Mouse (Mus musculus) intestine, embryonic 16.5 days (tissue): ENCODE results near the gene Grb2. TPM values are rescaled to one million over a fixed set of nuclear protein-coding genes. Genes with fewer than 3 reads are reported as not detected.

Experiments
- ATAC-seq: fragments of 200-750 bp; cut with Nextera tagmentation; 2 replicates; pipeline ENCODE4 v1.8.0; 2017; ENCODE audit warnings: moderate TSS enrichment, moderate library complexity
- H3K27ac ChIP-seq: fragments of 300-500 bp; sonication (generic); 2 replicates; pipeline ENCODE4 v1.5.1; 2014; ENCODE audit warnings: mild to moderate bottlenecking, low read length
- H3K27me3 ChIP-seq: fragments of 300-500 bp; sonication (generic); replicated peaks from 2 replicates; pipeline ENCODE4 v1.6.1; 2014; ENCODE audit warnings: low read length, control low read depth, mixed read lengths; ENCODE audit not compliant: control insufficient read depth, insufficient read depth
- H3K36me3 ChIP-seq: fragments of 300-500 bp; sonication (generic); 2 replicates; pipeline ENCODE4 v1.6.1; 2014; ENCODE audit warnings: low read length, control low read depth; ENCODE audit not compliant: control insufficient read depth, insufficient read depth
- H3K4me1 ChIP-seq: fragments of 300-500 bp; sonication (generic); 2 replicates; pipeline ENCODE4 v1.6.1; 2014; ENCODE audit warnings: low read length, control low read depth, mixed read lengths; ENCODE audit not compliant: control insufficient read depth, insufficient read depth
- H3K4me2 ChIP-seq: fragments of 300-500 bp; sonication (generic); 2 replicates; pipeline ENCODE4 v1.6.1; 2014; ENCODE audit warnings: low read depth, low read length, control low read depth
- H3K4me3 ChIP-seq: fragments of 300-500 bp; sonication (generic); 2 replicates; pipeline ENCODE4 v1.5.1; 2014; ENCODE audit warnings: mild to moderate bottlenecking, low read length
- H3K9ac ChIP-seq: fragments of 300-500 bp; sonication (generic); 2 replicates; pipeline ENCODE4 v1.6.1; 2014; ENCODE audit warnings: low read depth, low read length
- H3K9me3 ChIP-seq: fragments of 300-500 bp; sonication (generic); 2 replicates; pipeline ENCODE4 v1.6.1; 2016; ENCODE audit warnings: low read length, control low read depth; ENCODE audit not compliant: control insufficient read depth
- WGBS: fragments of 180-500 bp; shearing (Covaris S2); extraction: QIAGEN DNeasy Blood & Tissue Kit; methylation state at CpG from one replicate; pipeline ENCODE4 v1.1.7; 2014; 5-methylcytosine and 5-hydroxymethylcytosine counted together
- polyA plus RNA-seq: library from polyadenylated mRNA; unstranded; fragments of >200 nt; fragmentation: Nextera tagmentation; extraction: Ambion mirVana; gene quantifications from 2 replicates; pipeline ENCODE4 v1.2.1, GENCODE M21; 2015

Gene Grb2
- polyA plus RNA-seq, 1 experiment from 2014 or later = 67.1 TPM

GRCm38 (mm10) chr11:115707313-115708208 is 836 bp downstream of the Grb2 start:
- Histone ChIP-seq H3K36me3 (no peaks in the 10 kb centered on the region), H3K9me3 (no peaks in the 10 kb centered on the region), H3K9ac (peak overlapping the region; percentile 99), H3K27me3 (no peaks in the 10 kb centered on the region), H3K4me3 (peak overlapping the region; percentile 99), H3K4me1 (peaks cover 16% of the 10 kb centered on the region), H3K4me2 (peak overlapping the region; percentile 83), H3K27ac (peak overlapping the region; percentile 92)
- ATAC-seq = peak; percentile 49
- under 1% methylated on average over 44 of the region's 44 CpGs for WGBS

- no peak overlapping the region for H3K9ac ChIP-seq
Measured at GRCm38 (mm10) chr11:115706584-115706983, 1.8 kb downstream of the Grb2 start.

GRCm38 (mm10) chr11:115705561-115705960 is 2.8 kb downstream of the Grb2 start:
- no peak overlapping the region for H3K9ac ChIP-seq
- no peak for ATAC-seq
- no peak overlapping the region for H3K4me3 ChIP-seq
- H3K27me3 ChIP-seq = no peaks in the 10 kb centered on the region
- H3K36me3 ChIP-seq = no peaks in the 10 kb centered on the region
- WGBS = 76% methylated on average over 2 of the region's 2 CpGs
- H3K4me1 ChIP-seq = peaks cover 16% of the 10 kb centered on the region
- H3K4me2 ChIP-seq = no peak overlapping the region
- no peak overlapping the region for H3K27ac ChIP-seq
- no peaks in the 10 kb centered on the region for H3K9me3 ChIP-seq

More at GRCm38 (mm10) chr11:115706584-115706983, 1.8 kb downstream of the Grb2 start:
- Histone ChIP-seq H3K27me3 (no peaks in the 10 kb centered on the region), H3K4me3 (no peak overlapping the region), H3K36me3 (no peaks in the 10 kb centered on the region), H3K4me1 (peaks cover 16% of the 10 kb centered on the region), H3K4me2 (peak overlapping the region; percentile 83; the same call in 1 of the 2 replicates), H3K27ac (no peak overlapping the region), H3K9me3 (no peaks in the 10 kb centered on the region)
- ATAC-seq = no peak
- 90% methylated on average over 10 of the region's 10 CpGs for WGBS

GRCm38 (mm10) chr11:115704648-115705047 is 3.7 kb downstream of the Grb2 start:
- ATAC-seq = no peak
- no peaks in the 10 kb centered on the region for H3K27me3 ChIP-seq
- no peaks in the 10 kb centered on the region for H3K9me3 ChIP-seq
- H3K4me3 ChIP-seq = no peak overlapping the region
- peaks cover 23% of the 10 kb centered on the region for H3K4me1 ChIP-seq
- no peak overlapping the region for H3K4me2 ChIP-seq
- no peak overlapping the region for H3K9ac ChIP-seq
- 90% methylated on average over 10 of the region's 10 CpGs for WGBS
- H3K27ac ChIP-seq = no peak overlapping the region
- H3K36me3 ChIP-seq = no peaks in the 10 kb centered on the region

GRCm38 (mm10) chr11:115703466-115703865 is 4.9 kb downstream of the Grb2 start:
- Histone ChIP-seq H3K4me2 (no peak overlapping the region), H3K36me3 (no peaks in the 10 kb centered on the region), H3K27me3 (no peaks in the 10 kb centered on the region), H3K9me3 (no peaks in the 10 kb centered on the region), H3K9ac (no peak overlapping the region), H3K4me1 (peaks cover 30% of the 10 kb centered on the region), H3K4me3 (no peak overlapping the region), H3K27ac (no peak overlapping the region)
- no peak for ATAC-seq
- WGBS = 89% methylated on average over 2 of the region's 2 CpGs

GRCm38 (mm10) chr11:115698986-115699728 is 9.2 kb downstream of the Grb2 start:
- H3K9ac ChIP-seq = peak overlapping the region; percentile 77
- peaks cover 4% of the 10 kb centered on the region for H3K36me3 ChIP-seq
- 12% methylated on average over 17 of the region's 17 CpGs for WGBS
- H3K4me2 ChIP-seq = peak overlapping the region; percentile 84
- H3K4me1 ChIP-seq = peaks cover 26% of the 10 kb centered on the region
- peak; percentile 95 for ATAC-seq
- peak overlapping the region; percentile 72 for H3K27ac ChIP-seq
- no peaks in the 10 kb centered on the region for H3K9me3 ChIP-seq
- H3K4me3 ChIP-seq = peak overlapping the region; percentile 69
- H3K27me3 ChIP-seq = no peaks in the 10 kb centered on the region

GRCm38 (mm10) chr11:115697722-115698121 is 10.7 kb downstream of the Grb2 start:
- ATAC-seq = no peak
- Histone ChIP-seq H3K27ac (no peak overlapping the region), H3K27me3 (no peaks in the 10 kb centered on the region), H3K9me3 (no peaks in the 10 kb centered on the region), H3K4me1 (peaks cover 26% of the 10 kb centered on the region), H3K4me3 (no peak overlapping the region), H3K36me3 (peaks cover 4% of the 10 kb centered on the region), H3K9ac (no peak overlapping the region), H3K4me2 (no peak overlapping the region)
- 78% methylated on average over 3 of the region's 3 CpGs for WGBS

GRCm38 (mm10) chr11:115697091-115697490 is 11.3 kb downstream of the Grb2 start:
- Histone ChIP-seq H3K9ac (no peak overlapping the region), H3K9me3 (no peaks in the 10 kb centered on the region), H3K4me3 (no peak overlapping the region), H3K36me3 (peaks cover 4% of the 10 kb centered on the region), H3K27me3 (no peaks in the 10 kb centered on the region), H3K4me1 (peaks cover 26% of the 10 kb centered on the region), H3K27ac (peak overlapping the region; percentile 42; the same call in 1 of the 2 replicates), H3K4me2 (no peak overlapping the region)
- ATAC-seq = no peak; the same call in 1 of the 2 replicates
- 54% methylated on average over 2 of the region's 2 CpGs for WGBS

GRCm38 (mm10) chr11:115696471-115696870 is 11.9 kb downstream of the Grb2 start:
- H3K27ac ChIP-seq = no peak overlapping the region
- H3K4me2 ChIP-seq = no peak overlapping the region
- ATAC-seq = no peak

More at GRCm38 (mm10) chr11:115696471-115696870, 11.9 kb downstream of the Grb2 start:
- Histone ChIP-seq H3K9me3 (no peaks in the 10 kb centered on the region), H3K36me3 (peaks cover 4% of the 10 kb centered on the region), H3K9ac (no peak overlapping the region), H3K4me1 (peaks cover 26% of the 10 kb centered on the region), H3K4me3 (no peak overlapping the region), H3K27me3 (no peaks in the 10 kb centered on the region)
- WGBS = 68% methylated on average over 4 of the region's 4 CpGs
